Mouse (Mus musculus) layer of hippocampus, postnatal 36 days (tissue): ENCODE measurements at regions not wholly inside any gene's neighbourhood (a gene's known extent, or its start where the extent isn't known, plus 50 kb on each side); places are given as distances from the start of the nearest gene placed in this dataset.

Experiments
- DNase-seq, 2 experiments: peaks; one replicate each; pipeline ENCODE4 v3.0.0; 2022

DNA sequence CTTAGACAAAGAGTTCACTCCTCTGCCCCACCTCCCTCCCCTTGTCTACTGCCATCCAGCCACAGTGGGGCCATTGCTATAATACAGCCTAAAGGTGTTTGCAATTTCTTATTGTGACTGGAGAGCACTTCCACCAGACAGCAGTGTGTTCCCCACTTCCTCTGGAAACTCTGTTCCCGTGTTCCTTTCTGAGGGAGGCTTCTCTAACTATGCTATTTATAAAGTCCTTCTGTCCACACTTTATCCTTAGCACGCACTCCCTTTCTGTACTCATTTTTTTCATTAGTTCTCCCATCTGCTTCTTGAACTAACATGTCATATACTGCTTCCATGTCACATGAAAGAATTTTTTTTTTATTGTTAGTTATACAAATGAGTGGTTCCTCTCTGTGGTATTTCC, 52.0 kb upstream of the 4930432M17Rik start:
- no peak for DNase-seq

DNA sequence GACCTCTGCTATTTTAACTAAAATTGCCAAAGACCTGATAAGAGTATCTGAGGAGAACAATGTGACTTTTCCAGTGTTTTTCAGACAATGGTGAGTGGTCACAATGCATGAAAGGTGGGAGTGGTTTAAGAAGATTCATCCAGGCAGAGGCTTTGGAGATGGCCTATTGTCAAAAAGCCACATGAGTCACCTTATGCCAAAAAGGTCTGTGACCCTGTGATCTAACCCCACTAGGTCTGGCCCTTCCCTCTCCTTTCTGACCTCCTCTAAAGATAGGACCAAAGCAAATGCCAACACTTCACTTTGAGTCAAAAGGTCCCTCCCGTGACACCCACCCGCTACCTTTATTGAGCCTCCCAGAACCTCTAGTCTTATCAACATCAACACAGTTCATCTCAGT, 52.4 kb upstream of the 4930432M17Rik start:
- no peak for DNase-seq

DNA sequence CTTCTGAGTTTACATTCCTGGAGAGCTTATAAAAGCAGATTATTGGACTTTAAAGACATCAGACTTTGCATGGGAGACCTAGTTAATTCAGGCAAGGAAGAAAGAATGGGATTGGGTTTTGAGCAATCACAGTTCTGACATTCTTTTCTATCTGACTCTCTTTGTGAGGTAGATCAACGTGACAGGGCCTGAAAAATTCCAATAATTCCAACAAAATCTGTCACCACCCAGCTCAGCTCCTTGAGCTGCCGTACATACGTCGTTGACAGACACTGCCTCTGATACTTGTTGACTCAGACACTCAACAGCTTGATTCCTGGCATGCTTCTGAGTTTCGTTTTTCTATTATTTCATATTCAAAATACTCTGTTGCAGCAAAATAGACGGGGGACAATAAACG, 53.2 kb upstream of the 4930432M17Rik start:
- no peak for DNase-seq

DNA sequence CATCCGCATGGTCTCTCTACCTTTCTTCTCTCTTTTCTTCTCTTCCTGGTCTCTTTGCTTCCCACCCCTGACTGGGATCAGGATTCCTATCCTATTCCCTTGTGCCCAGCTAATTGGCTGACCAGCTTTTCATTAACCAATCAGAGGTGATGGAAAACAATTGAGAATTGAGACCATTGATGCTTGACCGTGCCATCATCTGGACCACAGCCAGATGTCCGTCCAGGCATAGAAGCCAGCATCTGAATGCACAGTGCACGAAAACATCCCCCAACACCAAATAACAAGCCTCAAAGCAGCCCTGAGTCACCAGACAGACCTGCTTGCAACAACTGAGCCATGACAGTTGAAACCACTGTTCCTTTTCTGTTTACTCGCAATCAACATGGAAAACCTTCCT, 54.5 kb upstream of the 4930432M17Rik start:
- no peak for DNase-seq

DNA sequence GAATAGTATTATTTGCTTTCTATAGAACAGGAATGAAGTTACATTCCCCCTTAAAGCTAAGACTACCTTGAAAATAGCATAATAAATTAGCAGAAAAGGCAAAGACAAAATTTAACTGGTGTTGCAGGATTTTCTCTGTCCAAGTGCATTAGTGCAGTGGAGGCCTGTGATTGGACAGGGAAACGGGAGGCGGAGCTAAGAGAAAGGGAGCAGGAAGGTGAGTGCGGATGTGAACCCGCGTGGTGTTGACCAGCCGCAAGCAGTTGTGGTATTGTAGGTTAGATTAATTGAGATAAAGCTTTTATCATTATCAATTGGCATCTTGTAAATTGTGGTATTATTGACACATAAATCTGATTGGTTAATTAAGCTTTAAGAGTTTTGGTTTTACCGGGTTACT, 55.8 kb upstream of the 4930432M17Rik start:
- DNase-seq: no peak

DNA sequence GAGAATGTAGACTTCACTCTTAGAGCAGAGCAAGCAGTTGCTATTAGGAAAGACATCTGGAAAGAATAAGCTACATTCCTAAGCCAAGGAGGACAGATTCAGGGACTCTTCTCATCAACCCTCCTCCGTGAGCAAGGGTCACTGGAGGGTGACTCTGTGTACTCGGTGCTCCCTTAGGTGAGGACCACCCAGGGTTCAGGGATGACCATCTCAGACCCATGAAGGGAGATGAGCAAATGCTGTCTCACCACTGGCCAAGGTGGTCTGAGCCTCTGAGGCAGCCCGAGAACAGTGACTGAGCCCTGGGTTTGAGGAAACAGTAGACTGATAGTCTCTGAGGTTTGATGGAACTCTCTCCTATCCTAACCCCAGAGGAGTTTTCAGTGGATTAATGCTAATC, 57.3 kb upstream of the 4930432M17Rik start:
- no peak for DNase-seq

DNA sequence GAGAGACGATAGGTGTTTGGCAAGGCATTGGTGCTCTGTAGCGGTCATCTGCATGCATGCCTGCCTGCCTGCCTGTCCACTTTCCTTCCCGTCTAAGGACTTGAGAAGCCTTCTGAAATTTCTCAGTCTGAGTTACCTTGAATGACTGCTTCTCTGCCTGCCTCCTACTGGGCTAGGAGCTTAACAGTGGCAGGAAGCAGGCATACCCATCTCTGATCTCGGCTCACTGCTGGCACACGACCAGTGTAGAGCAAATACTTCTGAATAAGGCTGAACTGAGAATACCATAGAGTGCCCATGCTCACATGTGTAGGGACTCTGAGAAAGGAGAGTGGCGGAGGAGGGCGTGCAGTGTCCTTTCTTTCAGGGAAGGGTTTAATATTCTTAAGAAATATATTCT, 60.7 kb upstream of the 4930432M17Rik start:
- DNase-seq: no peak

DNA sequence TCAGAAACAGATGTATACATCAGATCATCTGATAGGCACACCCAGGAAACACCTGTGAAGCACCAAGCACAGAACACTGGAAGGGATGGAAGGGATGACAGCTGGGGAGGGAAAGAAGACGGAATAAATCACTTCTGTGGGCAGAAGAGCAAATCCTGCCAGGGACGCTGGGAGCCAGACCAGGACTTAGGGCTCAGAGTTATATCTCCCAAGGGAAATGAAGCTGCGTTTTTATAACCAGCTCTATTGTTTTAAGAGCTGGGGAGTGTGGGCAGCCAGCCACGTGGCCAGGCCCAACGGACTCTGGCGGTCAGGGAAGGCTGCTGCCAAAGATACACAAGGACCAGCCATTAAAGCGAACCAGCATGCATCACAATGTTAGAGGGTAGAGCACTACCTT, 61.5 kb upstream of the 4930432M17Rik start:
- DNase-seq: no peak

DNA sequence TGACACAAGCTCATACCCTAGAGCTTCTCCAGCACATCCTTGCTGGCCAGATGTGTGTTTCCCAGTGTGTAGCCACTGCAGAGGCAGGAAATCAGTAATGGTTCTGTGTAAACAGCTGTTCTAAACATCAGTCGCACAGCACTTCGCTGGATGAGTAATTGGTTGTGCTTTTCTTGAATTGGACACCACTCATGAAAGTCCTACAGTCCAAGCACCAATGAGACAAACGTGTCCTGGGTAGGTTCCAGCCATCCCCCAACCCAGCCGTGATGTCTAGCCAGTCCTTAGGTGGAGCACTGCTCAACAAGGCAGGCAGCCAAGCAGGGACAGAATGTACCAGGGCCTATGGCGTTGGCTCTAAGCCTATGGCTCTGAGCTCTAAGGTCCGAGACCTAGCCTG, 65.8 kb upstream of the 4930432M17Rik start:
- DNase-seq: no peak

DNA sequence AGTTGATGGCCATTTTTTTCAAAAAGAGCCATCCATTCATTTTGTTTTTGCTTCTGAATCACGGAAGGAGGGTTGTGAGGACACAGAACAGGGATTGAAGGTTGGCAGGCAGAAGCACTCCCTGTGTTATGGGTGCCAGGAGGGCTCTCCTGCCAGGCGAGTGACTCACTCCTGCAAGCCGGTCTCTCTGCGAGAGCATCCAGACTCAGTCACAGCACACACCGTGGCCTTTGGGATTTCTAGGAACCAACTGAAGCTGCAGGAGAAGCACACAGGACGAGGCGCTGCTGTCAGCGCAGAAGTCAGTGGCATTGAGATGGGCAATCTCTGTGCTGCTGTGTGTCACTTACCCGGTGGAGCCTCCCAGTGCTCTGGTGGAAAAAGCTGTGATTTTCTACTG, 66.5 kb upstream of the 4930432M17Rik start:
- DNase-seq: peak in 1 of 2 experiments; percentile 25

DNA sequence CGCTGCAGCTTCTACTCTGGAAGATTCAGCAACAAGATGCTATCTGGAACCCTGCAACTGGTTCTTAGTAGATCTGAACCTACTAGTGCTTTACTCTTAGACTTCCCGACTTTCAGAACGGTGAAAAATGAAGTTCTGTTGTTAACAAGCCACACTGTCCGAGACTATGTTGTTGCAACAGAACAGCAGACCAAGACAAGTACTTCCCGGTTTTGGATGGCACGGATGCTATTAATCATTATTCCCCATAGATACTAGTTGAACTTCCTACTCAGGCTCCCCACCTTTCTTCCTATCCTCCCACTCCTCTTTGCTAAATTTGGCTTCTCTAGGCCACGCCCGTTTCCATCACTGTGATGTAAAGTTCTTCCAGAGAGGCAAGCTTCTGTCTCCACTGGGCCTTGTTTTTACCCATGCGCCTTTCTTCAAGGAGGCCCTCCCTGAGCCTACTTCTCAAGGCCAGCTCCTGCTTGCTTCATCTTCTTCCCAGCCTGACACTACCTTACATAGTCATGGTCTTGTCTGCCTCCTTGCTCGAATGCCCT, 67.7 kb upstream of the 4930432M17Rik start:
- no peak for DNase-seq

DNA sequence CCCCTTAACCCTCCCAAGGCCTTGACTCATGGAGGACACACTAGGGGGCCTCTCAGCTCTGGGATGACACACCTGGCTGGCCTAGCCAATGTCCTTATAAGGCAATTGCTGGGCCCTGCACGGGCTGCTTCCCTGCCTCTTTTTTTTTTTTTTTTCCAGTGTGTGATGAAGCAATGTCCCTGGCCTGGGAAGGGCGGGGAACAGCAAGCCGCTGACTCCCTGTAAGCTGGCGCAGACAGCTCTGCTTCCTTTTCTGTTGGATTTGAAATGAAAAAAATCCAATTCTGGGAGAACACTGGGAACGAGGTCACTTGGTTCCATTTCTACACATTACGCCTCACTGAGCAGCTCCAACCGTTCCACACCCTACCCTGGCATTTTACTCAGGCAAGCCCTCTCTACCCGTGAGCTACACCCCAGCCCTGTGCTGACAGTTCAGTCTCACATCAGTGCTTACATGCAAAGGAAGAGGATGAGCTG, 68.4 kb upstream of the 4930432M17Rik start:
- DNase-seq: no peak

DNA sequence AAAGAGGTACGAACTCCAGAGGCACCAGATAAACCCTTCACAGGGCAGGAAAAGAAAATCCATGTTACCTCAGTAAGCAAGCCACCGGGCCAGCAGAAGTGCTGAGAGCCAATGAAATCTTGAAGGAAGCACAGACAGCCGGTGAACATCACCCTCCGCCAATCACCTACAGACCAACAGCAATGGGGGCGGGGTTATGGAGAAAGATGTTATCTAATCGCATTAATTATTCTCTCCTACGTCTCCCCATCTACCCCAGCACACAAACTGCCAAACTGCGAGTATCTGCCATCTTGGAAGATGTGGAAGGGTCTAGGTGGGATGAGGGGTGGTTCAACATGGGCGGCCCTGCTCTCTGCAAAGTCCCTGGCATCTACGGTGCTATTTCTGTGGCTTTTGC, 68.6 kb upstream of the Slc44a3 start:
- no peak for DNase-seq

DNA sequence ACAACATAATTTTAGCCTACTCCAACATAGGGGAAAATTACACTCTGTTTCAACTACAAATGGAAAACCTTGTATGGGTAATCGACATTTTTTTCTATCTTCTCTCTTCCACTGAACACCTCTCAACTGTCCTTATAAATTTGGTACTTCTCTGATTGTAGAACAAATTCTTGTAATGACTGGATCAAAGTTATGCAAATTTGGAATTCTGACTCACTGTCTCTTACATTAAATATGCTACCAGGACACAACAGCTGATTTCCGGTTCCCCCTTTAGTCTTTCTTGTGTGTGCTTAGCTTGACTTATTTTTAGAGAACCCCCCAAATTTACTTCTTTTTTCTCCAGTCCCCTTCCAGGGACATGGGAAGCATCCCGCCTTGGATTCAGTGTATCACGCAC, 68.2 kb upstream of the Slc44a3 start:
- DNase-seq: no peak

DNA sequence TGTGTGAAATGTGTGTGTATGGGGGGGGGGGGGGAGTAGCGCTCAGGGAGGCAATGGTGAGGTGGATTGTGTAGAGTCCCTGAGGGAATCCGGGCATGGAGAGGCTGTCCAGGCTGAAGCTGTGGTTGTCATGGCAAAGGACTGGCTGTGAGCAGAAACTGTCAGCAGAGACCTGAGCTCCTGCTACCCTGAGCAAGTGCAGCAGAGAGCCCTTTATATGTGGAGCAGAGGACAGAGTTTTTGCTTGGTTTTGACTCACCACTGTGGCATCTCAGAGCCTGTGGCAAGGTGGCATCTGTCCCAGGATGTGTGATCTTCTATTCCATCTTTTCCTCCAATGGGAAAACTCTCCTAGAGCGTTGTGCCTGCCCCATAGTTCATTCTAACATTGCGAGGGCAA, 65.8 kb upstream of the Slc44a3 start:
- DNase-seq: no peak

DNA sequence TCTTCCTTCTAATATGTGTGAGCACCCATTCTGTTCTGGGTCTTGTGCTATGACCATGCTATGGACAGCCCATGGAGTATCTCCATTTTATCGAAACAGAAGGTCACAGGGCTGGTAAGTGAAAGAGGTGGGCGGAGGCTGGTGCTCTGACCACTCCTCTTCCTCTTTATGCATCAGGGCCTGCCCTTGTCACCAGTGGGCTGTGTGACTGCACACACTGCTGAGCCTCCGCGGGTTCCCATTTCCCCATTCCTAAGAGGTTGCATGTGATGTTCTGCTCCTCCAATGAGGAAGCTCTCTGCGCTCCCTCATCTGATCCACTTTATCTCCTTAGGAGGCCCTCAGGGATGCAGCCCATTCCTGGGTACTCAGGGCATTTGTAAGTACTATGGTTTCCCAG, 65.0 kb upstream of the Slc44a3 start:
- no peak for DNase-seq

DNA sequence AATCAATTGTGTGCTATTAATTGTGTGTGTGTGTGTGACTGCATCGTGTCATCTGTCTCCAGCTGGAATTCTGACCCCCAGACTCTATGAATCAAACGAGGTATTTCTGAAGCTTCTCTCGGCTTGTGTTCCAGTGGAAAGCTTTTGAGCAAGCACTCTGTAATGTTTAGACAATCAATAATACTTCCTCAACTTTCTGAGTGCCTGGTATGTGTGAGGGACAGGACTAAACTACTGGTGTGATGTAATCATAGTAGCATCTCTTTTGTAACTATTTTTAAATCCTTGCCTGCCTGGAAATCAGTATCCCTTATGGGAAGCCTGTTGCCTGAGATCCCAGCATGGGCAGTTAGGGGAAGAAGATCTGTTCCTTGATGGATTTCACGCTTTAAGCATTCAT, 62.4 kb upstream of the Slc44a3 start:
- no peak for DNase-seq

DNA sequence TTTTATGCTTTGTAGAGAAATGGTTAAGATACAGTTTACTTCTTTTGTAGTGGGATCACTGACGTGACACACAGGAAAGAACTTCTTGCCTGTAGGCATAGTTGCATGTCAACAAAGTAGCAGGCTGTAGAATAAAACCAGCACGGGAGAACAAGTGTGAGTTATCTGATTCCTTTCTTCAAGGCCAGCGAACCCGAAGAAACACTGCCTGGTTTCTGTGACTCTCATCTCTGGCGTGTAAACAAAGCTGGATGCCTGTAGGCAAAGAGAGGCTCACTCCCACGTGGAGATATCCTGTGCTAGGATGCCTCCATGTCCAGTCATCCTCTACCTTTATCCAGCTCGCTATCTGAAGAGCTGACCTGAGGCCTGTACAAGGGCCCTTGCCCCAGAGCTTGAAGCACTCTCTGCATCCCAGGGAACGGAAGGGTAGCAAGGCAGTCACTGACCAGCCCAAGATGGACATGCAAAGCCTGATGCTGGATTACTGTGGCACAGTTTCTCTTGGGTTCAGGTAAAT, 61.5 kb upstream of the Slc44a3 start:
- no peak for DNase-seq

DNA sequence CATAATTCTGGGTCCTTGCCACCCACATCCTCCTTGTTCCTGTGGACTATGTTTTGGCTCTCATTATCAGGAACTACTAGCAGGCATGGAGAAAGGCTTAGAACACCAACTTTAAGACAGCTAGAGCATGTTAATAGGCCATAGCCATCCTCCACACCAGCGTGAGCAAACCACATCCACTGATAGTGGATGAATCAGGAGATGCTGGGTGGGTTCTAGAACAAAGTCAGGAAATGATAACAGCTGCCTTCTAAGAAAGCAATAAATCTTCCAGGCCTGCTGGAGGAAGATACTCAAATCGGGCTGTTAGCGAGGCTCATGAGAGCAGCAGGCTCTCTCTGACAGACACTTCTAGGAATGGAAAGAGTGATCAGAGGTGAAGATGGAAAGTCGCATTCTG, 60.9 kb upstream of the Slc44a3 start:
- no peak for DNase-seq

DNA sequence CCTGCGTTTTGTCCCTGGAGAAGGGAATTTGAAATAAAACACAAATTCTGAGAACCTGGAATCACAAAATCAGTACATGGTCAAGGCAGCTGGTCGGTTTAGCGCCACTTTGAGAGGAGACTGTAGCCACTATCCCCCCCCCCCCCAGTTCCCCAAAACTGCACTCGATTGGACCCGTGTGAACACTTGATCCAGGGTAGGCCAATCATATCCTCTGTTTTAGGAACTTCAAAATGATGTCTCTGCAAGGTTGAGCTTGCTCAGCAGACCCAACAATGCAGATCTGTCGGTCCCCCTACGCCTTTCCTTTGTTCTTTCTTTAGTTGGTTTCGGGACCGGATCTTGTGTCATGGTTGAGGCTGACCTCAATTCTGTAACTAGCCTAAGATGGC, 57.3 kb upstream of the Slc44a3 start:
- no peak for DNase-seq

DNA sequence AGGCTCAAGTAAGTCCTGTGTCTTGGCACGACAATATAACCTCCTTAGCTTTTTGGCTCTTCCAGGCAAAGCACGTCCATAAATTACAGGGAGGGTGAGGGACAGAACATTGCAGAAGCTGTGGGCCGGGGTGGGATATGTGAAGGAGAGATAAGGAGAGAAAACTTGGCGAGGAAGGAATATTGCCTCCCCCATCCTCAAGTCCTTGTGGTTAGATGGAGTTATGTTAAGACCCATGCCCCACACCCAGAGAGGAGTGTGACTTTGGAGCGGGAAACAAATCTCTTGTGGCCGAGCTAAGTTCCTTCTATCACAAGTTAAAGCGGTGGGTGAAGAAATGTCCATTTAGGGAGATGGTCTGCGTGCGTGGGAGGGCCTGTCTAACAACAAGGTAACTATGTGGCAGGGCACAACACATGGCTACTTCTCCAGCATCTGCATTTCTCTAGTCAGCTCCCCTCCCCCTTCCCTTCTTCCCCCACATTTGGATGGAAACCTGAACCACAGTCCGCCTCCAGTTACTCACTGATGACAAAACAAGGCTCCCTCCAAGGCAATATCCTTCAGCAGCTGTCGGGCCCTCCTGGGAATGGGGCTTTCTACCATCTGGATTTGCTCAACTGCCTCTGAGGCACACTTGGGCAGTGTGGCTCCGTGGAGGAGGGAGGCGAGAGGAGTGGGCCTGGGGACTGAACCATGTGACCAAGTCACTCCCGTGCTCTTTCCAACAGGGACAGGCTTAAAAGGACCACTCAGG, 56.7 kb upstream of the Slc44a3 start:
- DNase-seq: no peak

DNA sequence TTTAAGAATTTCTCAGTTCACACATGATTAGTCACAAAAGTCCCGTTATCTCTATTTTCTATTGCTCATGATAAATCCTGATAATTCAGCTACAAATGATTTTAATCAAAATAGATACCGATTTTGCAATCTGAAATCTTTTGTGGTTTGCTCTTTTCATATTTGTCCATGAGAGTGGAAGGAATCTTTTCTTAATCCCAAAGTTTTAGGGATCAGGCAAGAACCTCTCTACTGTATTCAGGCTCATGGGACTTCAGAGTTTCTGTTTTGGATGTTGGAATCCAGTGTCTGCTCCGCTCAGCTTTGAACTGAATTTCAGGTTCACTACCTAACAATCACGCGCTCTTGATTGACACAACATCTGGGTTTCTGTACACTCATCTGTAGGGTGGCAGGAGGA, 53.1 kb upstream of the Slc44a3 start:
- DNase-seq: no peak

DNA sequence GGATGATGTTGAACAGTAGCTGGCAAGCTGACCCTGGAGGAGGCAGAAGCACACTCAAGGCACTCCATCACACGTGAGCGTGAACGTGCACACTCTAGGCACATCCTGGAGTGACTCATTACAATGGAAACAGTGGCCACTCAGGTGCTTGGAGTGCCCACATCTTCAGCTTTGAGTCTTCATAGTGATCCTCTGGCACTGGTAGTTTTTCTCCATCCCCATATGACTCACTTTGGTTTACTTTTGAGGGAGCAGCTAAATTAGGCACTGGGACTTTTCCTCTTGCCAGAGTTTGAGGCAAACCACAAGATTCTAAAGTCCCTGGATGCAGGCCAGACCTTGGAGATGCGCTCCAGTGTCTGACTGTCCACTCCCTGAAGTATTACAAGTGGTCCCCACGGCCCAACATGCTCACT, 52.5 kb upstream of the Slc44a3 start:
- DNase-seq: no peak

DNA sequence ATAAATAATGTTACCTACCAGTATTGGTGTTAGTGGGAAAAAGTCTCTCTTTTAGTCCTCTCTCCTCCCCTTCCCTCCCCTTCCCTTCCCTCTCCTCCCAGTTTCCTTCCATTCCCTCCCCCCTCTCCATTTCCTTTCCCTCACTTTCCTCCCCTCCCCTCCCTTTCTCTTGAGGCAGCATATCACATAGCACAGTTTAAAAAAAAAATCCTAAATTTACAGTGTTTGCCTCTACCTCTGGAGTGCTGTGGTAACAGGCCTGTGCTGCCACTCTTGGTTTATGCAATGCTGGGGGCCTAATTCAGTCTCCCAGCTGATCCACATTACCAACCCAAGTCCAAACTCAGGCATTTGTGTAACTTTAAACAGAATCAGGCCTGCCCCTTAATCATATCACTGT, 52.1 kb upstream of the Slc44a3 start:
- DNase-seq: no peak
